Mouse (Mus musculus) hindbrain, embryonic 16.5 days (tissue): ENCODE measurements around the gene Gm128. TPM values are rescaled to one million over a fixed set of nuclear protein-coding genes. Genes with fewer than 3 reads are reported as not detected.

ENCODE experiments used
- ATAC-seq: fragments of 200-750 bp; cut with Nextera tagmentation; 2 replicates; pipeline ENCODE4 v1.8.0; 2017; ENCODE audit warnings: moderate TSS enrichment, moderate library complexity
- H3K27ac ChIP-seq: fragments of 300-500 bp; sonication (generic); 2 replicates; pipeline ENCODE4 v1.5.1; 2014; ENCODE audit warnings: low read depth, mild to moderate bottlenecking, control low read depth, low read length, moderate library complexity
- H3K27me3 ChIP-seq: fragments of 300-500 bp; sonication (generic); replicated peaks from 2 replicates; pipeline ENCODE4 v1.6.1; 2014; ENCODE audit warnings: low read length; ENCODE audit not compliant: control insufficient read depth, insufficient read depth
- H3K36me3 ChIP-seq: fragments of 300-500 bp; sonication (generic); 2 replicates; pipeline ENCODE4 v1.6.1; 2014; ENCODE audit warnings: mild to moderate bottlenecking, low read length, moderate library complexity, mixed read lengths; ENCODE audit not compliant: control insufficient read depth, insufficient read depth
- H3K4me1 ChIP-seq: fragments of 300-500 bp; sonication (generic); 2 replicates; pipeline ENCODE4 v1.6.1; 2014; ENCODE audit warnings: low read depth, low read length; ENCODE audit not compliant: control insufficient read depth, insufficient read depth
- H3K4me2 ChIP-seq: fragments of 300-500 bp; sonication (generic); 2 replicates; pipeline ENCODE4 v1.6.1; 2014; ENCODE audit warnings: mild to moderate bottlenecking, low read length, control low read depth, moderate library complexity
- H3K4me3 ChIP-seq: fragments of 300-500 bp; sonication (generic); 2 replicates; pipeline ENCODE4 v1.5.1; 2014; ENCODE audit warnings: mild to moderate bottlenecking, low read length, control low read depth, moderate library complexity
- H3K9ac ChIP-seq: fragments of 300-500 bp; sonication (generic); 2 replicates; pipeline ENCODE4 v1.6.1; 2014; ENCODE audit warnings: low read depth, mild to moderate bottlenecking, control low read depth, low read length, moderate library complexity
- H3K9me3 ChIP-seq: fragments of 300-500 bp; sonication (generic); 2 replicates; pipeline ENCODE4 v1.6.1; 2014; ENCODE audit warnings: mild to moderate bottlenecking, low read length, moderate library complexity; ENCODE audit not compliant: control insufficient read depth
- WGBS: fragments of 180-500 bp; shearing (Covaris S2); extraction: QIAGEN DNeasy Blood & Tissue Kit; methylation state at CpG from one replicate; pipeline ENCODE4 v1.1.7; 2014; 5-methylcytosine and 5-hydroxymethylcytosine counted together
- polyA plus RNA-seq: library from polyadenylated mRNA; unstranded; fragments of >200 nt; fragmentation: Nextera tagmentation; extraction: Ambion mirVana; gene quantifications from 2 replicates; pipeline ENCODE4 v1.2.1, GENCODE M21; 2015

Gene Gm128
- polyA plus RNA-seq, 1 experiment from 2014 or later, result 0.30 TPM

DNA sequence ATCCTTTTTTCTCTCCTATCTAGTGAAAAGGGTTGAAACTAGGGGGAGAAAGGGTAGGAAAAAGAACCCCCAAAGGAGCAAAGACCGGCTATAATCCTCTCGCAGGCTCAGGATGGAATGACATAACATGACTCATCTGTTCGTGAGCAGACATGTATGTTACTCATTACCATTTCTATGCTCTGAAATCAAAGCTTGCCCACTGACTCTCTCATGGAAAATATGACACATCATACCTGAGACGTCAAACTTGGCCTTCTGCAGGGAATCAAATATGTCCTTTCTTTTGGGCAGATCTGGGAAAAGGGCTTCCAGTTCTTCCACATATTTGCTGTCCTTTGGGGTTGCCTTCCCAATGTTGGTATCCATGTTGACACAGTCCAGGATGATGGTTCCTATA, 20.6 kb upstream of the Gm128 start:
- Histone ChIP-seq H3K27me3 (no peaks in the 10 kb centered on the region), H3K9ac (no peak overlapping the region), H3K9me3 (no peaks in the 10 kb centered on the region), H3K4me1 (no peaks in the 10 kb centered on the region), H3K4me2 (no peak overlapping the region), H3K27ac (no peak overlapping the region), H3K4me3 (no peak overlapping the region), H3K36me3 (peaks cover 46% of the 10 kb centered on the region)
- WGBS, result 91% methylated on average over 4 of the region's 4 CpGs
- no peak for ATAC-seq

DNA sequence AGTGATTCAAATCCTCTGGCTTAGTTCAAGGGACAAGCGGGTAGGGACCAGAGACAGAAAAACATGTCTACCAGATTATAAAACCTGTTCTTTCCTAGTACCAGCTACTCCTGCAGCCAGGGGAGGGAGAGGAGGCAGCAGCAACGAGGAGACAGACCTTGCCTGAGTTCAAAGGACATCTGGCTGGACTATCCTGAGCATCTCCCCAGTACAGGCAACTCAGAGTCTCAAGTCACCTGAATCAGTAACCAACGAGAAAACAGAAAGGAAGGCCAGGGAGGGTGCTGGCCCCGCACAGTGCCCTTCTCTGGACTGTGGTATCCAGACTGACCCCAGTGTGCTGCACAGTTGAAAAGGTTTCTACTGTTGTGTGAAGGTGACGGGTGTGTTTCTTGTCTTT, 15.5 kb upstream of the Gm128 start:
- Histone ChIP-seq H3K4me1 (no peaks in the 10 kb centered on the region), H3K9ac (no peak overlapping the region), H3K9me3 (no peaks in the 10 kb centered on the region), H3K27me3 (no peaks in the 10 kb centered on the region), H3K4me2 (no peak overlapping the region), H3K4me3 (no peak overlapping the region), H3K36me3 (peaks cover 32% of the 10 kb centered on the region), H3K27ac (no peak overlapping the region)
- WGBS, result 82% methylated on average over 5 of the region's 5 CpGs
- no peak for ATAC-seq

DNA sequence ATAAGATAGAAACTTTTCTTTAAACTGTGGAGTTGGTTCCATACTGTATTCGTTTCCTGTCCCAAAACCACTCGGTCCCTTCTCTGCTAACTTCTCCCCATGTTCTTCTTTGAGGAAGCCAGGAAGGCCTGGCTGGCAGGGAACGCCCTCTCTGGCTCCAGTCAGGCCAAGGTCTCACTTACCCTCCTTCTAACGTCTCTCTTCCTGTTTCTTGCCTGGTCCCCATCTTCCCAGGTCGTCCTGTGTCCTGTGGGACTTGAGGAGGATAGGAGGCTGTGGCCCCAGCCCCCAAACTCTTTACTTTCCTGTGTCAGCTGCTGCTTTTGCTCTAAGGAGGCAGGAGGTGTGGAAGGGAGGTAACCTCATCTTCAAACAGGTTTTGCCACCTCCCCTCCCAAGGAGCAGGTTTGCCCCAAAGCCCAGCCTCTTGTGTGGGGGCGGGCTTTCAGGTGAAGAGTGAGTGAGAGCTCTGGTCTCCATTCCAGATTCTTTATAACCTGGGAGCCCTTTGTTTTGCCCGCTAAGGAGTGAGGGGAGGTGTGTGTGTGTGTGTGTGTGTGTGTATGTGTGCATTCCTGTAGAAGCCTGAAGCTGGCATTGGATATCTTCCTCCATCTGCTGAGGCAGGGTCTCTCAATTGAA, 9.5 kb upstream of the Gm128 start, which contains the start of gene Bnipl:
TSS of gene Bnipl (minus strand) at position 411 of the 642 bp plus-strand sequence.
- Histone ChIP-seq H3K4me2 (no peak within 1 kb of the TSS), H3K27ac (no peak within 1 kb of the TSS), H3K4me3 (no peak within 1 kb of the TSS), H3K27me3 (no peaks in the 10 kb centered on the region), H3K9me3 (no peaks in the 10 kb centered on the region), H3K9ac (no peak within 1 kb of the TSS), H3K4me1 (no peaks in the 10 kb centered on the region), H3K36me3 (peaks cover 9% of the 10 kb centered on the region)
- ATAC-seq, result no peak
- WGBS, result 64% methylated on average over 7 of the region's 7 CpGs

DNA sequence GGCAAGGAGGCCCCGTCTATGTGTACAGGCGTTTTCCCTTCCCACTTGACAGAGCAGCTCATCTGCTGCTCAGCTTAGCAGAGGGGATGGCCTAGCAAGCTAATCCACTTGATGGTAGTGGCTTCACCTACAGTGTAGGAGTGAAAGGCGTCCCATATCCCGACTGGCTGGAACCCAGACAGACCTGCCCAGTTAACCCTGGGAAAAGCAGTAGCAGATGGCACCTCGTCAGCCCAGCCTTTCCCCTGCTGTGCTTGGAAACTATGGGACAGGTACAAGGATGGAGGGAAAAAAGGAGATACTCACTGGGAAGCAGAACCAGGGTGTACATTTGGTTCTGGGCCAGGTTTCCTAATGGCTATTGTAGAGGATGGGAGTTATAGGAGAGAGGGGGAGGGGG, 9.0 kb upstream of the Gm128 start:
- no peak for ATAC-seq
- H3K9ac ChIP-seq, result no peak overlapping the region
- peaks cover 9% of the 10 kb centered on the region for H3K36me3 ChIP-seq
- 85% methylated on average over 5 of the region's 5 CpGs for WGBS
- H3K4me2 ChIP-seq, result no peak overlapping the region
- no peaks in the 10 kb centered on the region for H3K4me1 ChIP-seq
- no peak overlapping the region for H3K27ac ChIP-seq
- no peaks in the 10 kb centered on the region for H3K27me3 ChIP-seq
- no peak overlapping the region for H3K4me3 ChIP-seq
- no peaks in the 10 kb centered on the region for H3K9me3 ChIP-seq

DNA sequence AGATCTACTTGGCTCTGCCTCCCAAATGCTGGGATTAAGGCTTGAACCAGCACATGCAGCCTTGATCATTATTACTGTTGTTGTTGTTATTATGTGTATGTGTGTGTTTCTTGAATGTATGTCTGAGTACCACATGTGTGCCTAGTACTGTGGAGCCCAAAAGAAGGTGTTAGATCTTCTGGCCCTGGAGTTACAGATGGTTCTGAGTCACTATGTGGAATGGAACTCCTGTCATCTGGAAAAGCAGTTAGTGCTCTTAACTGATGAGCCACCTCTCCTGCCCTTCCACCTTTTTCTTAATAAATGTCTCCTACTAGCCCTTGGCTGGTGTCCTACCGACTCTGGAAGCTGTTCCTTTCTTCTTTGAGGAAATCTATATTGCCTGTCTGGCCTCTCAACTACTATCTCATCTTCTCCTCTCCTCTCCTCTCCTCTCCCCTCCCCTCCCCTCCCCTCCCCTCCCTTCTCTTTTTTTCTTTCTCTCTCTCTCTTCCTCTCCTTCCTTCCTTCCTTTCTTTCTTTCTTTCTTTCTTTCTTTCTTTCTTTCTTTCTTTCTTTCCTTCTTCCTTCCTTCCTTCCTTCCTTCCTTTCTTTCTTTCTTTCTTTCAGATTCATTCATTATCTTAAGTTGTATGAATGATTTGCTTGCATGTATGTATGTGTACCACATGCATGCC, 6.4 kb upstream of the Gm128 start:
- no peak overlapping the region for H3K27ac ChIP-seq
- H3K27me3 ChIP-seq, result no peaks in the 10 kb centered on the region
- H3K9ac ChIP-seq, result no peak overlapping the region
- ATAC-seq, result no peak
- H3K4me3 ChIP-seq, result no peak overlapping the region
- H3K9me3 ChIP-seq, result no peaks in the 10 kb centered on the region
- WGBS, result 69% methylated on average over 1 of the region's 1 CpGs
- no peaks in the 10 kb centered on the region for H3K4me1 ChIP-seq
- no peak overlapping the region for H3K4me2 ChIP-seq
- H3K36me3 ChIP-seq, result no peaks in the 10 kb centered on the region

DNA sequence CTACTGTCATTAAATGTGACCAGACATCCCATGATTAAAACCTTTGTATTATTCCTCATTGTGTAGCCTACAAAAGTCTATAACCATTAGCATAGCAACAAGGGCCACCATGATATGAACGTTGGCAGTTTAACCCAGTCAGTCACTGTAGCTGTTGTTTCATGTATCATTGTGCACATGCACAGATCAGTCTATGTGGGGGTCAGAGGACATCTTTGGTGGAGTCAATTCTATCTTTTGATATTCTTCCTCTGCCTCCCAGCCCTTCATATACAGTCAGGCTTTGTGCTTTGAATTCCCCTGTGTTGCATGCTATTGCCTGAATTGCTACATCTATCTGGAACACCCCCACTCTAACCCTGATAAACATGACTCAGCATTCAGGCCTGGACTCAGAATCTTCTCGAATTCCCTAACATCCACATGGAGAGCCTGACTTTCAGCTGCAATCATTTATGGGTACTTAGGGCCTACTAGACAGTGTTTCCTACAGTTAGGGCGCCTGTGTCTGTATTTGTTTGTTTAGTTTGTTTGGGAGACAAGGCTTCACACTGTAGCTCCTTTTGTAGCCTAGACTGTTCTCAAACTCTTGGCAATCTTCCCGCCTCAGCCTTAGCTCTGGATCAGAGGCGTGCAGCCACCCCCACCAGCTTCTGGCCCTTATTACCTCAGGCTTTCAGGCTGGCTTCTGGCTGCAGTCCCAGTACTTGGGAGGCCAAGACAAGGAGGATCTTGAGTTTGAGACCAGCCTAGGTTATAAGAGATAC, 5.2 kb upstream of the Gm128 start:
- Histone ChIP-seq H3K4me3 (no peak overlapping the region), H3K27ac (no peak overlapping the region), H3K4me1 (no peaks in the 10 kb centered on the region), H3K36me3 (no peaks in the 10 kb centered on the region), H3K27me3 (no peaks in the 10 kb centered on the region), H3K9me3 (no peaks in the 10 kb centered on the region), H3K9ac (no peak overlapping the region), H3K4me2 (no peak overlapping the region)
- 76% methylated on average over 5 of the region's 5 CpGs for WGBS
- ATAC-seq, result peak; percentile 81

DNA sequence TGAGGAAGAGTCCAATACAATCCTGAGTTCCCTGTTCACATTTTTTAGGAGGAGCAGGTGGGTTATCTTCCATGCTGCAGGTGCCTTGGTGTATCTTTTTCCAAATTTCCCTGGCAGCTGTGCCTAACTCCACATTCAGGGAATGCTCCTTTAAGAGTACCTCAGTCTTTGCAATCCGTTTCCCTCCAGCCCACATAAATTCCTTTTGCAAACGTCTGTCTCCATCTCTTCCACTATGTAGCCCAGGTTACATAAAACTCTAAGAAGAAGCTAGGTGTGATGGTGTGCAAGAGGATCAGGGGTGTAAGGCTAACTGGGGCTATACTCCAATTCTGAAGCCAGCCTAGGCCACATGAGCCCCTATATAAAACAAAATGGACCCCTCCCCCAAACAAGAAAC, 1.7 kb upstream of the Gm128 start:
- Histone ChIP-seq H3K9ac (no peak overlapping the region), H3K4me1 (no peaks in the 10 kb centered on the region), H3K27me3 (no peaks in the 10 kb centered on the region), H3K36me3 (no peaks in the 10 kb centered on the region), H3K4me2 (no peak overlapping the region), H3K9me3 (no peaks in the 10 kb centered on the region), H3K4me3 (no peak overlapping the region), H3K27ac (no peak overlapping the region)
- WGBS, result 84% methylated on average over 2 of the region's 2 CpGs
- no peak for ATAC-seq

DNA sequence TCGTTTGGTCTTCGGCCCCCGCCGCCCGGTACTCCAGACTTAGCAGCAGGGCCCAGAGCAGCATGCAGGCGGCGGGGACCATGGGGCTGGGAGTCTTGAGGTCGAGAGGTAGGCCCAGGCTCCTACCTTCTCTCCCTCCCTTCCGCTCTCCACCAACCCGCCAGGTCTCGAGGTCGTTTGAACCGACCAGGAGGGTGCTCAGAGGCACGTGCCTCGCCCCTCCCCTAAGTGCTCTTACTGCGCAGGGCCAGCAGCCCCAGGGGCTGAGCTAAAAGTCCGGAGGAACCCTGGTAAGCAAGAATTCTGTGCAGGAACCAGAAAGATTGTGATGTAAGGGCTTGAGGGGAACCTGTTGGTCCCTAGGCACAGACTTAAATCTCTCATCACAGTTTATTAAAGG, 498 bp downstream of the Gm128 start:
- no peak overlapping the region for H3K4me2 ChIP-seq
- H3K4me3 ChIP-seq, result no peak overlapping the region
- H3K27me3 ChIP-seq, result no peaks in the 10 kb centered on the region
- H3K9ac ChIP-seq, result no peak overlapping the region
- peak; percentile 31; the same call in 1 of the 2 replicates for ATAC-seq
- no peak overlapping the region for H3K27ac ChIP-seq
- no peaks in the 10 kb centered on the region for H3K4me1 ChIP-seq
- peaks cover 9% of the 10 kb centered on the region; the same call in 1 of the 2 replicates for H3K36me3 ChIP-seq
- H3K9me3 ChIP-seq, result no peaks in the 10 kb centered on the region
- WGBS, result 30% methylated on average over 17 of the region's 17 CpGs

DNA sequence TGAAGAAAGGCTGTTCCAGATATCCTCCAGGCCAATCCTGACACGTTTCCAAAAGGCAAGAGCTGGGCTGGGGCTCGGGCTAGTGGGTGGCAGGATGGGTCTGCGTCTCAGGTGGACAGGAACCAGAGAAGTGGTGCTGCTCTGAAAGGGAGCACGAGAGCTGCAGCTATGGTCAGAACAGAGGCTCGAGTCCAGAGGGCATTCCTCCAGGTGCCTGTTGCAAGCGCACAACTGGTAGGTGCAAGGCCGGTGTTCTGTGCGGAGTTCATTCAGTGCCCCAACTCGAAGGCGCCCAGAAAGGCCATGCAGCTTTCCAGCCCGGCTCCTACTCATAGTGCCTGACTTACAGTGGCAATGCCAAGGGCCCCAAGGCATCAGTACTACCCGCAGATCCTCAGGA, 1.4 kb downstream of the Gm128 start:
- H3K27me3 ChIP-seq, result no peaks in the 10 kb centered on the region
- no peak overlapping the region for H3K27ac ChIP-seq
- no peak for ATAC-seq
- H3K4me2 ChIP-seq, result no peak overlapping the region
- no peak overlapping the region for H3K4me3 ChIP-seq
- H3K9me3 ChIP-seq, result no peaks in the 10 kb centered on the region
- WGBS, result 94% methylated on average over 12 of the region's 12 CpGs
- H3K9ac ChIP-seq, result no peak overlapping the region
- no peaks in the 10 kb centered on the region for H3K4me1 ChIP-seq
- H3K36me3 ChIP-seq, result peaks cover 11% of the 10 kb centered on the region; the same call in 1 of the 2 replicates
